Mouse (Mus musculus) forebrain, postnatal 0 days (tissue): ENCODE measurements around the gene Slc5a5. TPM values are rescaled to one million over a fixed set of nuclear protein-coding genes. Genes with fewer than 3 reads are reported as not detected.

Experiments used
- ATAC-seq: fragments of 200-750 bp; cut with Nextera tagmentation; 2 replicates; pipeline ENCODE4 v1.8.0; 2017; ENCODE audit warnings: mild to moderate bottlenecking, moderate library complexity
- DNase-seq: peaks from one replicate; pipeline ENCODE4 v3.0.0-alpha.2; 2015
- H3K27ac ChIP-seq: fragments of 300-500 bp; sonication (generic); 2 replicates; pipeline ENCODE4 v1.5.1; 2014; ENCODE audit warnings: low read depth, mild to moderate bottlenecking, antibody characterized with exemption, low read length, moderate library complexity, mixed read lengths
- H3K27me3 ChIP-seq: fragments of 300-500 bp; sonication (generic); 2 replicates; pipeline ENCODE4 v1.6.1; 2014; ENCODE audit warnings: mild to moderate bottlenecking, low read length, mixed read lengths; ENCODE audit not compliant: insufficient read depth
- H3K36me3 ChIP-seq: fragments of 300-500 bp; sonication (generic); 2 replicates; pipeline ENCODE4 v1.6.1; 2014; ENCODE audit warnings: mild to moderate bottlenecking, moderate library complexity; ENCODE audit not compliant: insufficient read depth
- H3K4me1 ChIP-seq: fragments of 300-500 bp; sonication (generic); 2 replicates; pipeline ENCODE4 v1.6.1; 2014; ENCODE audit warnings: antibody characterized with exemption; ENCODE audit not compliant: insufficient read depth
- H3K4me2 ChIP-seq: fragments of 300-500 bp; sonication (generic); 2 replicates; pipeline ENCODE4 v1.6.1; 2014; ENCODE audit warnings: low read depth, mild to moderate bottlenecking, moderate library complexity
- H3K4me3 ChIP-seq: fragments of 300-500 bp; sonication (generic); 2 replicates; pipeline ENCODE4 v1.5.1; 2014; ENCODE audit warnings: low read depth, low read length, mixed read lengths
- H3K9ac ChIP-seq: fragments of 300-500 bp; sonication (generic); 2 replicates; pipeline ENCODE4 v1.6.1; 2014; ENCODE audit warnings: mild to moderate bottlenecking
- H3K9me3 ChIP-seq: fragments of 300-500 bp; sonication (generic); 2 replicates; pipeline ENCODE4 v1.6.1; 2016; ENCODE audit warnings: low read length
- CTCF ChIP-seq: sonication (generic); IDR thresholded peaks from 2 replicates; pipeline ENCODE4 v1.5.1; 2016; ENCODE audit warnings: antibody characterized with exemption, control low read depth, low read depth
- WGBS: fragments of 180-500 bp; shearing (Covaris S2); extraction: QIAGEN DNeasy Blood & Tissue Kit; methylation state at CpG from one replicate; pipeline ENCODE4 v1.1.7; 2014; 5-methylcytosine and 5-hydroxymethylcytosine counted together
- polyA plus RNA-seq: library from polyadenylated mRNA; unstranded; fragments of >200 nt; fragmentation: Nextera tagmentation; extraction: Ambion mirVana; gene quantifications from 2 replicates; pipeline ENCODE4 v1.2.1, GENCODE M21; 2015
- total RNA-seq: library from RNA; depleted of rRNA; stranded (reverse); fragments of >200 nt; gene quantifications from 2 replicates; pipeline ENCODE4 v1.2.3, GENCODE M21; 2014

The Slc5a5 gene
- total and polyA plus RNA-seq, 2 experiments from 2014 or later, result 2.2 to 3.6 TPM

GRCm38 (mm10) chr8:70928096-70928495, 35.5 kb upstream of the Slc5a5 start:
- WGBS, result 60% methylated on average over 3 of the region's 3 CpGs
- no peak overlapping the region for H3K27ac ChIP-seq
- H3K27me3 ChIP-seq, result no peaks in the 10 kb centered on the region
- ATAC-seq (peak; percentile 49; the same call in 1 of the 2 replicates), DNase-seq (no peak)
- H3K4me3 ChIP-seq, result no peak overlapping the region
- no peak overlapping the region for H3K9ac ChIP-seq
- TF ChIP-seq CTCF, result no peak
- H3K36me3 ChIP-seq, result peaks cover 37% of the 10 kb centered on the region
- no peak overlapping the region for H3K4me2 ChIP-seq
- no peaks in the 10 kb centered on the region for H3K4me1 ChIP-seq
- H3K9me3 ChIP-seq, result no peaks in the 10 kb centered on the region

DNA sequence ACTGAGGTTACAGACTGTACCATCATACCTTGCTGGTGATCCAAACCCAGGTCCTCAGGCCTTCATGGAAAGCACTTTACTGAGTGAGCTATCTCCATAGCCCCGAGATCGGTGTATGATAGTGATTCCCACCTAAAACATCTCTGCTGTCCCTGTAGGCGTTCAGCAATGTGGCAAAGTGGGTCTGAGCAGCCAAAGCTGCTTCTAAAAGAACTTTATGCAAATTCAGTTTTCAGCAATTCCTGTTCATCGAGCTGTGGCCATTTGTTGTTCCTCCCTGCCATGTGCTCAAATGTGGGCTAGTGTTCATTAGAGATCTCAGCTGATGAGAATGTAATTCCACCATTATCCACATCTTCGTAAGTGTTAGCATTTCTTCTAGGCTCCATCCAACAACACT, 33.8 kb upstream of the Slc5a5 start:
- no peak for ATAC-seq
- H3K27me3 ChIP-seq, result no peaks in the 10 kb centered on the region
- H3K9ac ChIP-seq, result no peak overlapping the region
- no peak overlapping the region for H3K27ac ChIP-seq
- no peak for TF ChIP-seq CTCF
- peaks cover 26% of the 10 kb centered on the region; the same call in 1 of the 2 replicates for H3K36me3 ChIP-seq
- DNase-seq, result no peak
- no peak overlapping the region for H3K4me3 ChIP-seq
- H3K9me3 ChIP-seq, result no peaks in the 10 kb centered on the region
- WGBS, result 80% methylated on average over 5 of the region's 5 CpGs
- H3K4me1 ChIP-seq, result no peaks in the 10 kb centered on the region
- H3K4me2 ChIP-seq, result no peak overlapping the region

DNA sequence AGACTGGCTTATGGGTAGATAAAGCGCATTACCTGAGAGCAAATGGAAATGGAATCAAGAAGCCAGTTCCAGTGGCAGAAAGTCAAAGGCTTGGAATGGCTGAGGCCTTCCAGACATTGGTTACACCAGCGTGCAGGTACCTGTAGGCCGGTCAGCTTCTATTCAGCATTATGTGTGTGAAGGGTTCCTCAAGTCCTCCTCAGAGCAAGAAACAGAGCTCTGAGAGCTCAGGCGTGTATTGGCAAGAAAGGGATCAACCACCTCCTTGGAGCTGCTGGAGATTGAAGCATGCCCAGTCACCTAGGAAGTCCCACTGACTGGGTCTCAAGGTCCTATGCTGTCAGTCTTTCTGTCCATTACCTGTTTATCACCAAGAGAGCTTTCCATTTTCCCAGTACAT, 33.2 kb upstream of the Slc5a5 start:
- no peaks in the 10 kb centered on the region for H3K9me3 ChIP-seq
- no peak overlapping the region for H3K4me2 ChIP-seq
- peaks cover 23% of the 10 kb centered on the region; the same call in 1 of the 2 replicates for H3K36me3 ChIP-seq
- no peak for ATAC-seq
- no peak overlapping the region for H3K27ac ChIP-seq
- H3K9ac ChIP-seq, result no peak overlapping the region
- H3K27me3 ChIP-seq, result no peaks in the 10 kb centered on the region
- H3K4me1 ChIP-seq, result no peaks in the 10 kb centered on the region
- WGBS, result 89% methylated on average over 4 of the region's 4 CpGs
- no peak overlapping the region for H3K4me3 ChIP-seq
- TF ChIP-seq CTCF, result no peak
- DNase-seq, result no peak

DNA sequence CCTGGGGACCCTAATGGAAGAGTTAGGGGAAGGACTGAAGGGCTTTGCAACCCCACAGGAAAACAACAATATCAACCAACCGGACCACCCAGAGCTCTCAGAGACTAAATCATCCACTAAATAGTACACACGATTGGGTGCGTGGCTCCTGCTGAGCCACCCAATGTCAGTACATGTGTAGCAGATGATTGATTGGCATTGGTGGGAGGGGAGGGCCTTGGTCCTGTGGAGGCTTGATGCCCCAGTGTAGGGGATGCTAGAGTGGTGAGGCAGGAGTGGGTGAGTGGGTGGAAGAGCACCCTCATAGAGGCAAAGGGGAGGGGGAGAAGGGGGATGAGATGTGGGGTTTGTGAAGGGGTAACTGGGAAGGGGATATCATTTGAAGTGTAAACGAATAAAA, 31.6 kb upstream of the Slc5a5 start:
- DNase-seq, result no peak
- Histone ChIP-seq H3K4me3 (no peak overlapping the region), H3K27me3 (no peaks in the 10 kb centered on the region), H3K4me2 (no peak overlapping the region), H3K9ac (no peak overlapping the region), H3K4me1 (no peaks in the 10 kb centered on the region), H3K36me3 (peaks cover 18% of the 10 kb centered on the region; the same call in 1 of the 2 replicates), H3K9me3 (no peaks in the 10 kb centered on the region), H3K27ac (no peak overlapping the region)
- ATAC-seq, result no peak
- 83% methylated on average over 4 of the region's 4 CpGs for WGBS
- TF ChIP-seq CTCF, result no peak

- 91% methylated on average over 9 of the region's 9 CpGs for WGBS
- H3K4me2 ChIP-seq, result no peak overlapping the region
- no peak for ATAC-seq
- H3K27me3 ChIP-seq, result no peaks in the 10 kb centered on the region
- no peak for TF ChIP-seq CTCF
- H3K27ac ChIP-seq, result no peak overlapping the region
- peaks cover 38% of the 10 kb centered on the region for H3K36me3 ChIP-seq
- H3K4me1 ChIP-seq, result no peaks in the 10 kb centered on the region
- DNase-seq, result no peak
- H3K9me3 ChIP-seq, result no peaks in the 10 kb centered on the region
- no peak overlapping the region for H3K9ac ChIP-seq
- H3K4me3 ChIP-seq, result no peak overlapping the region
These were observed 27.7 kb upstream of the Slc5a5 start for GRCm38 (mm10) chr8:70920049-70920922.

GRCm38 (mm10) chr8:70914704-70915103, 22.1 kb upstream of the Slc5a5 start:
- Histone ChIP-seq H3K4me2 (no peak overlapping the region), H3K9me3 (no peaks in the 10 kb centered on the region), H3K9ac (no peak overlapping the region), H3K4me1 (no peaks in the 10 kb centered on the region), H3K27ac (no peak overlapping the region), H3K27me3 (no peaks in the 10 kb centered on the region), H3K36me3 (peaks cover 64% of the 10 kb centered on the region), H3K4me3 (no peak overlapping the region)
- no peak for ATAC-seq
- 95% methylated on average over 17 of the region's 17 CpGs for WGBS
- DNase-seq, result no peak
- TF ChIP-seq CTCF, result no peak

GRCm38 (mm10) chr8:70913523-70913922, 21.0 kb upstream of the Slc5a5 start:
- Histone ChIP-seq H3K4me1 (no peaks in the 10 kb centered on the region), H3K4me2 (no peak overlapping the region), H3K4me3 (no peak overlapping the region), H3K9ac (no peak overlapping the region), H3K27ac (no peak overlapping the region), H3K9me3 (no peaks in the 10 kb centered on the region), H3K27me3 (no peaks in the 10 kb centered on the region), H3K36me3 (peaks cover 67% of the 10 kb centered on the region)
- 93% methylated on average over 26 of the region's 26 CpGs for WGBS
- DNase-seq (no peak), ATAC-seq (no peak)
- TF ChIP-seq CTCF, result no peak
